Mouse (Mus musculus): Measurements from ENCODE around the gene Abi3bp.

The Abi3bp gene

DNA sequence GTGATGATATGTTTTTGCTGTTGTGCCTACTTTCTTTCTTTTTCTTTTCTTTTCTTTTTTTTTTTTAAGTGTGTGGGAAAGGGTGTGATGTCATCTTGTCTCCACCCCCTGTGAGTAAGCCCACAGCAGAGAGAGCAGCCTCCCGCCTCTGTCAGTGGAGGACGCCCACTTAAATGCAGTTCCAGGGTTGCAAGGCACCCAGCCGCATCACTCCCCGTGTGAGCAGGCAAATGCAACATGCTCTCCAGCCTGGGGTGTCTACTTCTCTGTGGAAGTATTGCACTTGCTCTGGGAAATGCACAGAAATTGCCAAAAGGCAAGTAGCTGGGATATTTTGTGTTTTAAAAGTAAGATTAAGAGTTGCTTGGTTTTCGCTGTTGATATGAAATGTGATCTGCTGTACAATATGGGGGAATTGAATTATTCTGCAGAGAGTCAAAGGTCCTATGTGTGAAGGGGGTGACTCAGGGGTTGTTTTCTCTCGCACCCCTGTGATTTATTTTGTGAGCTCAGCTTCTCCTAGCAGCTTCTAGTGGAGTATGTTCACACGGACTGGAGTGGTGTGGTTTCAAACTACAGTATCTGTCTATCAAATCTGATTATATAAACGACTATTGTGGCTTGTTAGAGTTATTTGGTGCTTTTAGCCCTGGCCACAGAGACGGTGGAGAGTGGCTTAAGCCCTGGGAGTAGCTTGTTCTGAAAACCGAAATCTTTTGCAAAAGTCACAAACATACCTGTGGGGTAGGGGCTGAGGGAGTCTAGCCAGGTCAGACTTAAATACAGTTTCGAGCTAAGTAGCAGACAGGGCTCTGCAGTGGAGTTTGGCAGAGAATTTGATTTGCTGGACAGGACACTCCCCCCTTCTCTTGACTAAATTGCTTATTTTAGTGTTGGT is at the start of gene Abi3bp:
Gene Abi3bp, plus strand, starts transcription at position 202 of the 898 bp plus-strand sequence.
- ATAC-seq (ENCODE audit: insufficient number of reproducible peaks, low FRiP score, low TSS enrichment): 0 out of 2 replicates have a peak, but pooled peaks have one; percentile 10

DNA sequence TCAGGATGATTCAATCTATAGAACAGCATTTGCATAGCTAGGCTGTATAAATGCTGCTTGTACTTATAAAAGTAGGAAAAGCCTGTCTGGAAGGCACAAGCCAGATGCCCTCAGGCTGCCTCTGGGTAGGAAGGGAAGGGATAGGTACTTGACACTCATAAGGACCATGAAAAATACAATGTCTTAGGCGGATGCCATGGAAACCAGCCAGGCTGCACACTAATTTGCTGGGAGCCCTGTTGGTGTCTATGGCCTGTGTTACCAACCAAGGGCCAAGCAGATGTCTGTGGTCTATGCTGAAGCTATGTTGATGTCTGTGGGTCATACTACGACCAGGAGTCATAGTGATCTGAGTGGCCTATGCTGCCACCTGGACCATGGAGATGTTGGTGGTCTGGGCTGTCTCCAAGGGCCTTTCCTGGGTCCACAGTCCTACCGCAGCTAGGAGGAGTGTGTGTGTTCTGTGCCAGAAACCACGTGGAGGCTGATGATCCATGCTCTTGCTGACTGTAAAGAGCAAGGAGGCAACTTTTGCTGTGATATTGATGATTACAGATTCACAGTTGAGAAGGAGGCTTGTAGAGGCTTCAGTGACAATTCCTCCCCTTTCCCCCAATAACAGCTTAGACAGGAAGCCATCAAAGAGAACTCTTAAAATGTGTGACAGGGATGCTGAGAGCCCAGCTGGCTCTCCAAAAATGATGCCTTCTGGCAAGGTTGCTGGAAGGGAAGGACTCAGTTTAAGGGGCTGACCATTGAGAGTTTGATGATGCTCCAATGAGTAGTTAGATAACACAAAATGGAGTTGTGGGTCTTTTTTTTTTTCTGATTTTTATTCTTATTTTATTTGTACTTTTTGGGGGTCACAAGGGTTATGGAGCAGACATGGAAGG is 42.1 kb upstream of the Abi3bp start:
- no peak for ATAC-seq (ENCODE audit: insufficient number of reproducible peaks, low FRiP score, low TSS enrichment)

DNA sequence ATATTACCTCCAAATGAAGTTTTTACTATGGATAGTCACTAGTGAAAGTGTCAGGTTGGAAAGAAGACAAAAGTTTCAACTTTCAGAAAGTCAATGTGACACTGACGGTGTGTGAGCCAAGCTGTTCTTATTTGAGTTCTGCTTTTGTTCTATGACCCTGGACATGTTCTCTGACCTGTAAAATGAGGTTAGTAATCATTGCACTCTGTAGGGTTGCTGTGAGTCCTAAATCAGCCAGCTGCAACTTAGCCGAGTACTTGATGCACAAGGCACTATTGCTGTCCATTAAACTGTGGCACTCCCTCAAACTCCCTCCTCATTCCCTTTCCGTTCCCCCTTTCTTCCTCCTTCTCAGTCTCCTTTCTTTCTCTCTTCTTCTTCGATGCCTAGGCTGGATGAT is 37.4 kb upstream of the Abi3bp start:
- no peak for ATAC-seq (ENCODE audit: insufficient number of reproducible peaks, low FRiP score, low TSS enrichment)

DNA sequence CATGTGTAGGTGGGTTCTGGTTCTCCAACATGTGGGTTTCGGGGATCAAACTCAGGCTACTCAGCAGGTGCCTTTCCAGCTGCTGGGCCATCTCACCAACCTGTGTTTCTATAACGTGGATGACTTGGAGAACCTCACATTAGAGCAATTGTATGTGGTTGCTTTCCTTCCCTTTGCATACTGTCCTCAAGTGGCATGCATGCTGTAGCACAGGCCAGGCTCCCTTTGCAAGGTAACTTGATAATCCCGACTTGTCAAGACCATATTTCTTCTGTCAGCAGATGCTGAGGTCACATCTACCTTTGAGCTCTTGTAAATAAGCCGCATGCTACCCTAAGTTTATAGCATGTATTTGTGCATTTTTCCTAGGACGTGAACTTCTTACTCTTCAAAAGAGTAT is 36.6 kb upstream of the Abi3bp start:
- no peak for ATAC-seq (ENCODE audit: insufficient number of reproducible peaks, low FRiP score, low TSS enrichment)

DNA sequence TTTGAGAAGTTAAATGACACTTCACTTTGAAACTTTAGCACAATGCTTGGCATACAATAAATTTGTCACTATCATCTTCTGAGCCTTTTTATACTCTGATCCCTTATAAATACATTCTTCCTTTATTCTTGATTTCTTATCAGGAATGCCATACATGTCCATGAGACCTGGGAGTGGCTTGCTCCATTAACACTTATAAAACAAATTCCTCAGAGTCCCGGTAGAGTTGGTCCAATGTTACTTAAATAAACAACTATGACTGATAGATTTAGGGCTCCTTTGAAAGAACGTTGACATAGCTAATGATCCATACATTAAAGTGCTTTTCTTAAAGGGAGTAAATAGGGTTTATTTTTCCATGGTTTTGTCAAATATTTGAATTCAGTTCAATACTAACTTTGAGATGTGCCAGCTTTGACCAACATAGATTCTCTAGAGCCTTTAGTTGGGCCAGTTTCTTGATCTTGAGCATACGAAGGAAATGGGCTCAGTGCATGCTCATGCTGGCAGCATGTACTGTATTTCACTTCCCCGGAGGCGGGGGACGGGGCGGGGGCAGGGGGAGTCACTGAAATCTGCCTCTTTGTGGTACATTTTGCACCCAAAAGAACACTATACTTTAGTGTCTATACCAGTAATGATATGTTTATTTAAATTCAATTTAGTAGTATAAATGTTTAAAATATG is 35.9 kb upstream of the Abi3bp start:
- no peak for ATAC-seq (ENCODE audit: insufficient number of reproducible peaks, low FRiP score, low TSS enrichment)

DNA sequence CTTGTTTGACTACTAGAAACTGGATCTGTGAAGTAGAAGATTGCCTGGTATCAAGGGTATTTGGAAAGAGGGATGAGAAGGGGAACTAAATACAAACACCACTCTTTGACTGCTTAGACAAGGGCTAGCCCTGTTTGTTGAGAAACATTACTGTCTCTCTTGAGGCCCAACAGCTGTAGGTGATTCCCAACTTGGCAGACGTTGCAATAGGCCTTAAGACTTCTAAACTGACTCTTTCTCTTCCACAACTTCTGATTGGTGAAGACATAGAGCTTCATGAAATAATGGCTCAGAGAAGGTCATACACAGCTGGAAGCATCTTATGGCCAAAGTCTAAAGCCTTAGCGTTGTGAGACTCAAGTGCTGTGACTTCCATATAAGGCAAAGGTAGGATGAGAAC is 26.2 kb upstream of the Abi3bp start:
- ATAC-seq (ENCODE audit: insufficient number of reproducible peaks, low FRiP score, low TSS enrichment): no peak

DNA sequence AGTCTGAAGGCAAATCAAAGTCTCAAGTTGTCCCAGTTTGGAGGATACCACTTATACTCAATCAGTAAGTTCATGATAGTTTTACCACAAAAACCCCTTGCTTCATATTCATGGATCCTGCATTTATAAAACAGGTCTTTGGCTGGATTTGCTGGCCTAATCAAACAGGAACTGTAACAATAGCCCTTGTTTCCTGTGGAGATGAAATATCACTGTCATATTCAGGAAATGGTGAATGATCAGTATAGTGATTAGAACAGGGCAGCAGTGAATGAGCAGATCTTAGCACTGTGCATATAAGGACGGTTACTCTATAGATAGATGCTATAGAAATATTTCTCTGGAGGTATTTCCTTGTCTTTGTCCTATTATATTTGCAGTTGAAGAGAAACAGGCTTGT is 25.8 kb upstream of the Abi3bp start:
- no peak for ATAC-seq (ENCODE audit: insufficient number of reproducible peaks, low FRiP score, low TSS enrichment)

DNA sequence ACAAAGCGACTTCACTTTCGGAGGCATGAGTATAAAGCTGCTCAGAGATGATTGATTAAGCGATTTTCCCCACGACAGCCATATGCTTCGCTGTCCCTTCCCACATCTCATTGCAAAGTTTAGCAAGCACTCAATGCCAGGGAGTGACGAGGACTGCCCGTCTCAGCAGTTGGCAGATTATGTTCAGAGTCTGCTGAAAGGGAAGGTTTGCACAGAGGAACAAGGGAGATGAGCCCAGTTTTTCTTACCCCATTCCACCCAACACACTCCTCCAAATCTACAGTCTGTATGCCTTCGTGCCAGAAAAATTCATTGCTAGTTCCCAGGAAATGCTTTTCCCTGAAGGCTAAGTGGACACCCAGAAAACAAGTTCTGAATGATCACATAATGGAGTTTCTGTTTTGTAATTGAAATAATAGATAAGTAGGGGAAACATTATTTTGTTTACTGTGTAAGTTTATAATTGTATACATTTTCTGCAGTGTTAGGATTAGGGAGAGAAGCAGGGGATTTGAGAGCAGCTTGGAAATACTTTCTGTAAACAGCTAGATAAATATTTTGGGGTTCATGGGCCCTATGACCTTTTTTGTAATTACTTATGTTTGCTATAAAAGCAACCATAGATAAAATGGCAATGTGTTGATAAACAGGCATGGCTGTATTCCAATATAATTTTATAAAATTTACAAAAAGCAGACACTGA is 19.5 kb upstream of the Abi3bp start:
- ATAC-seq (ENCODE audit: insufficient number of reproducible peaks, low FRiP score, low TSS enrichment): no peak

DNA sequence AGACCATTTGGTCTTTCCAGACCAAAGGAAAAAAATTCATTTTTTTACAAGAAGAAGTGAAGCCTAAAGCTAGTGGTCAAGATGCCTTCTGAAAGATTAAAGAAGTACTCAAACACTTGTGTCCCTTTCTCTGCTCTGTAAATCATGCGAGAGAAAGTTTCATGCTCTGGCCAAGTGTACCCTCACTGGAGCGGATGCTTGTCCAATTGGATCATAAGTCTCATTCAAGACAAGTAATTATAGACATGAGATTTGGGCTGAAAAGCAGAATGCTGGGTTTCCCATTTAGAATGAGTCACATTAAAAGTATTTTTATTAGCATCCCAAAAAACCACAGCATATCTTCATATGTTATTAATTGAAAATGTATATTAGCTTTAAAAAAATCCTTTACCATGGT is 4.5 kb upstream of the Abi3bp start:
- no peak for ATAC-seq (ENCODE audit: insufficient number of reproducible peaks, low FRiP score, low TSS enrichment)

DNA sequence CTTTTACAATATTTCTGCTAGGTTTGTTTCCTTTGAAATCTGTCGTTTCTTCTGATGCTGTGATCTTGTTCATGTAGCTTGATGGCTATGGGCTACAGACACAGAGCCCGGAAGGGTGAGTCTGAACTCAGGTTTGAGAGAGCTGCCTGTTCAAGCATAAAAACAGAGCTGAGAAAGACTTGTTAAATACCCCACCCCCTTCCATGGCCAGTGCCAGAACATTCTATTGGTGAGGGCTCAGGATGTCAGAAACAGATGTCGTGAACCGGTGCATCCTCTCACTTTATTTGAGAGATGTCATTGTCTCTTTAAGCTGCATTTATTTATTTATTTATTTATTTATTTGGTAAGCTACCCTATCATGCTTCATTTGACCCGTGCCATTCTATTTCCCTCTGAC is 2.0 kb upstream of the Abi3bp start:
- ATAC-seq (ENCODE audit: insufficient number of reproducible peaks, low FRiP score, low TSS enrichment): no peak

DNA sequence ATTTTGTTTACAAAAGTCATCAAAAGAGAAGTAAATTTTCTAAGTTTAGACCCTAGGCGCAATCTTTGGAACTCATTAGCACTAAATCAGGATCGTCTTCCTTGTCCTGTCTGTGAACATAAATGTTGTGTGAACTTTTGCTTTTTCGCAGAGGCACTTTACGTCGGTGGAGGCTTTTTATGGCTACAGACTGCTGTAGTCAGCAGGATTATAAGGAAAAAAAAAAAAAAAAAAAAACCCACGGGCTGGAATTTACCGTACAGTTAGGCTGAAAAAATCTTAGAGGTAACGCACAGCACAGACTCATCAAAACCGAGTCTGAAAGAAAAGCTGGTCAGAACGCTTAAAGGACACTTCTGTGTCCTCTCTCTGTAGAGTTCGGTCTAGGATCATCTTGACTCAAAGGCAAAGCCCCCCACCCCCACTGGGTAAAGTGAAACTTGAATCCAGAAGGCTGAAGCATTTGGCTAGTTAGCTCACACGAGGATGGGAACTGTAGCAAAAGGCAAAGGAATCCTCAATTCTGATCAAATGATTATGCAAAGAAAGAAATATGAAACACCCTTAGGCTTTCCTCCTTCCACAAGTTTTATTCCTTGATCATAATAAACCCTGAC is 1.0 kb downstream of the Abi3bp start:
- ATAC-seq (ENCODE audit: insufficient number of reproducible peaks, low FRiP score, low TSS enrichment): no peak

DNA sequence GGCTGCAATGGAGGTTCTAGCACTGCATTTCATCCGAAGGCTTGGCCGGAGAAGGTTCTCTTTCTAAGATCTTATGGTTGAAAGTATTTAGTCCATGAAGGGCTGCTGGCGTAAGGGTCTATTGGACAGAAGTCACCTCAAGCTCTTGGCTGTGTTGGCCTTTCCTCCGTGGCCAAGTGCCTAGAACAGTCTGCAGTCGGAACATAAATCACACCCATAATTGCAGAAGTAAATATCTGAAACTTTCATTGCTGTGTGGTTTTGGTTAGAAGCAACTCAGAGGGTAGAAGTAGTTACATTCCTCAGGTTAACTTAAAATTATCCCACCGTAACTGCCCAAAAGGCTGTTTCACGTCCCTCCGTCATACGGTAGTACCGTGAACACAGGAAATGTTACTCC is 5.8 kb downstream of the Abi3bp start:
- ATAC-seq (ENCODE audit: insufficient number of reproducible peaks, low FRiP score, low TSS enrichment): no peak

DNA sequence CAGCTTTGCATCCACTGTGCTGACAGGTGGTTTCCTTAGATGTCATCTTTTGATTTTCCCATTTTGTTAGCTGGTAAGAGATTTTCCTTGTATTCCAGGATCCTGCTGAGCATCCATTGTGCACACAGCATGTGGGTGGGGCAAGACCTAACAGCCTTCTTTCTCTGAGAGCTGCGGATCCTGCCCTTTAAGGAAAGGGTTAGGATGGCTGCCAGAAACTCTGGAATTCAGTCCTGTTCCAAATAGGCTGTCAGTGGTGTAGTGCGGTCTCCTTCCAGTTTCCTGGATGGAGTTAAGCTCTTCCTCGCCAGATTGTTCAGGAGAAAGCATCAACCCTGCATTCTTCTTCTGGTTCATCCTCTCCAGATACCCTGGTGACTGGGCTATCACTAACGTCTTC is 8.8 kb downstream of the Abi3bp start:
- ATAC-seq (ENCODE audit: insufficient number of reproducible peaks, low FRiP score, low TSS enrichment): peak; percentile 52; the same call in 1 of the 2 replicates

DNA sequence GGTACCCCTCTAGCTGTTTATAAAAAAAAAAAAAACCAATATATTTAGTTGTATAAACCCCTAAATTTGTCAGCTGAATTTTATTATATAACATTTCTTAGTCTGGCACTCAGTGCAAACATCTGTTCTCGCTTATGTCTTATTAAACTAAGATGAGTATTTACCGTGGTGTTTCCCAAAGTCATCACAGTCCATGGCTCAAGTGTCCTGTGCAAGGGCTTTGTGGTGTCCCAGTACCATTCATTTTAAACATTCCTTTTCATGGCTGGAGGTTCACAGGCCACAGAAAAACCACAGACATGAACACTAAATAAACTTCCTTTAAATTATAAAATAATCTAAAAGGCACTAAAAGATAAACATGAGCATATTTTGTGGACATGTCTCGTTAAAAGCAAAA is 13.2 kb downstream of the Abi3bp start:
- ATAC-seq (ENCODE audit: insufficient number of reproducible peaks, low FRiP score, low TSS enrichment): no peak

DNA sequence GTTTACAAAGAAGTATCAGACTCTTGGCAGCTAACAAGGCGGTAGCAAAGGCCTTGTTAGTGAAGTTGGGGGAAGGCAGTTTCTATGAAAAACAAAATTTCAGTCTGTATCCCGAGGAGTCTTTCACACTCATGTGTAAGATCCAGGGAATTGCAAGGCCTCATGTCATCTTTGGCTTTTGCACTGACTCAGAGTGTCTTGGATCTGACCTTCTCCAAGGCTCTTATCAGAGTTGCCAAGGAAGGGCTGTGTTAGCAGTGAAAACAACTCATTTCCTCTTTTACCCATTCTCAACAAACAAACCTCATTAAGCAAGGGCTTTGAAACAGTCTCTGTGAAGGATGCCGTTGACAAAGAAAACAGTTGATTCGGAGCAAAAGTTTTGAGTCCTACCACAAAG is 17.6 kb downstream of the Abi3bp start:
- ATAC-seq (ENCODE audit: insufficient number of reproducible peaks, low FRiP score, low TSS enrichment): no peak

DNA sequence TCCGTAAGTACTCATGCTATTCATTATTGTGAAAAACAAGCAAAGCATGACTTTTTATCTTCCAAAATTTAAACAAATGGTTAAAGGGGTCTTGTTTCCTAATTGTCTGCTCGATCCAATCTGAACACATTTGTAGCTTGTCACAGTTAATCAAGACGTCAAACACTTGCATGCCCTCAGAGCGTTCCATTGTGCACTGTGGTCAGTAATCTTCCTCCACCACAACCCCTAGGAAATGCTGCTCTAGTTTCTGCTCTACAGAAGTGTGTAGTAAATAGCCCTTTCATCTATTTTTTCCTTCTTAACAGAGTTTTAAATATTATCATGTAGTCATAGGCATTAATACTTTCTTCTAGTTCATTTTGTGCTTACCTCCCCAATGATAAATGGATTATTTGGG is 19.1 kb downstream of the Abi3bp start:
- no peak for ATAC-seq (ENCODE audit: insufficient number of reproducible peaks, low FRiP score, low TSS enrichment)

DNA sequence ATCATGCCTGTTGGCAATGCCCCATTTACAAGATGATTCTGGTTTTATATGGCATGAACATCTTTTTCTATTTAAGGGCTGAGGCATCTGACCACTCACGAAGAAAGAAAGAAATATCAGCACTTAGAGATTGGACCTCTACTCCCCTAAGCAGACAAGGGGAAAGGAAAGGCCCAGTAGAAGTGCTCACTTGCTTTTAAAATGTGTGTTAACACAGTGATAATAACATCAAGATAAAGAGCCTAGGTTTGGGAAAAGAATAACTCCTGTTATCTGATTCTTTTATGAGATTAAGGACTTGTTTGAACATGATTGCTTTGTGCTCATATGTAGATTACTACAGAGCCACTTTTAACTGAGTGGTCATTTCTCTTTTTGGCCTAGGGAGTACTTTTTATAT is 21.0 kb downstream of the Abi3bp start:
- no peak for ATAC-seq (ENCODE audit: insufficient number of reproducible peaks, low FRiP score, low TSS enrichment)

DNA sequence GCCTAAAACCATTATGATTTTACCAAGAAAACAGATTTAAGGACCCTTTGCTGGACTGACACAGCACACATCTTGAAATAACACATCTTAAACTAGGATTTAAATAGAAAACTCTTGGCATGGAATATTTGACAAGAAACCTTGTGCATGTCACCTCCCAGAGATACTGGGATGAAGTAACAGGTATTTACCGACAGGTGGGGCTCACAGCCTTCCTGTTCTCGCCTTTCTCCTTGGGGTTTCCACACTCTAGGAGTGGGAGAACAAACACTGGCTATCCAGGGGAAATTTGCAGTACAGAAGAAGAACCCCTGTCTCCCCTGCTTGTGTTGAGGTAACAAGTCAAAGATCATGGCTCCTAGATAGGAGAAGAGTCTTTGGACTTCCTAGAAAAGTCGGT is 22.8 kb downstream of the Abi3bp start:
- ATAC-seq (ENCODE audit: insufficient number of reproducible peaks, low FRiP score, low TSS enrichment): no peak

DNA sequence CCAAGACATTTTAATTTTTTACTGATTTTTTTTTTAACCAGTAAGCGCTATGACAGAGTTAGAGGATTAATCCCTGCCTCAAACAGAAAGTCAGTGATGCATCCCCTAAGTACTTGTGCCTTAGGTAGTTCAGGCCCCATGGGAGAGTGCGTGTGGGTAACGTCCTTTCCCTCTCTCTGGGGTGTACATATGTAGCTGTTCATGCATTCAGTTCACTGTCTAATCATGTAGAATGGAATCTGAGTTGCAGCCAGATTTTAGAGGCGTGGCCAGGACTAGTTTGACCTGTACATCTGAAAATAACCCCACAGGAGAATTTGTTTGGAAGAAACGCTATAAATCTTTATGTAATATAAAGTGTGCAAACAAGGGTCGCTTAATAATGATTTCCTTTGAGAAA is 23.4 kb downstream of the Abi3bp start:
- no peak for ATAC-seq (ENCODE audit: insufficient number of reproducible peaks, low FRiP score, low TSS enrichment)

DNA sequence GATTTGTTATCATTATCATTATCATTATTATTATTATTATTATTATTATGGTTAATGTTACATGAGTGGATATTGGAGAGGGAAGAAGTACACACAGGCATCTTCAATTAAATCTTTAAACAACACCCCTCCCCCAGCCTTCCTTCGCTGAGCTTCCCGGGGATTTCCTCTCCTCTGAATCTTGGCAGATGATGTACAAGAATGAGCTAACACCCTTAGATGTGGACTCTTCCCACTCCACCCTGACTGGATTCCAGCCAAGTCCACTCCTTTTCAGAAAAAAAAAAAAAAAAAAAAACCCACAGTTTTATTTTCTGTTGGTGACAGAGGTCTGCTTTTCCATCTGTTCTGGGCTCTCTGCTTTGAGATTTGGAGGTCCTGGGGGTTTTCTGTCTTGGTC is 23.8 kb downstream of the Abi3bp start:
- ATAC-seq (ENCODE audit: insufficient number of reproducible peaks, low FRiP score, low TSS enrichment): no peak
